Mouse (Mus musculus): ENCODE measurements around the gene Clock.

DNA sequence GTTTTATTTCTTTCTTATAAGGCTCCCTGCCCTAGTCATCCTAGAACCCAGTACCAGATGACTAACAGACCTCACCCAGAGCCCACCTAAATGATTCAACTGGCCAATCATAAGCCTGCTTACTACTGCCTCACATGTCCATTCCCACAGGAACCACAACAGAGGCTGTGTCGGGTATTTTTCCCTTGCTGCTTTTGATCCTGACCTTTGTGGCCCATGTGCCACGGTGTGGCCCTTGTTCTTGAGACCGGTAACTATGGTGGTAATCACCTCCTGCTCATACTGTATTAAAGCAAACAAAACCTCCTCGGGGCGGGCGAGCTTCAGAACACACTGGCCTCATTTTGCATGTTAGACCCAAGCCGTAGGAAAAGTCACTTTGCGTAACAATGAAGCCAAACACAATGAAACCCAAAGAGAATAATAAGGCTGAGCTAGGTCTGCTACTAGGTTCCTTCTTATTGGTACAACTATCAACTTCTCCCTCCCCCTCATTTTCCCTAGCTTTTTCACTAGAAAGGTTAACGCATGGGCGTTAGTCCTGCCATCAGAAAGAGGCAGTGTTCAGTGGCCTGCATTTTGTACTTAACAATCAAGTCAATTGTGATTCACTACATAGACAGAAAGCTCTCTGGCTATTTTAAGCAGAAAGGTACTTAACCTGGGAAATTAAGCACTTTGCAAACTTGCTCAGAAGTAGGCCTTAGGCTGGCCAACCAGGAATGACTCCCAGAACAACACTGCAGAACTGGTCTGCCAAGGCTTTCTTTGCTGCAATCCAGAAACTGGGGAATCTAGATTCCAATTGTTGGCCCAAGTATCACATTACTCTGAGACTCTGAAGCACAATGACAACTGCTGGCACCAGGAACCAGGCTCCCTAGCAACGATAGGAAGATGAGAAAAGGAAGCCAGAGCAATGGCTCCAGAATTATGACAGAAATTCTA is 16.9 kb upstream of the Clock start:
- TF ChIP-seq CTCF (IDR thresholded peaks at IDR 0.05; ENCODE audit: insufficient read depth, low read length) = no peak
- TF ChIP-seq POLR2A (IDR thresholded peaks at IDR 0.05; ENCODE audit: borderline replicate concordance, extremely low read depth, low read depth, low read length) = no peak
